Mouse (Mus musculus): Measurements from ENCODE around the gene Apobec3.

Gene Apobec3

DNA sequence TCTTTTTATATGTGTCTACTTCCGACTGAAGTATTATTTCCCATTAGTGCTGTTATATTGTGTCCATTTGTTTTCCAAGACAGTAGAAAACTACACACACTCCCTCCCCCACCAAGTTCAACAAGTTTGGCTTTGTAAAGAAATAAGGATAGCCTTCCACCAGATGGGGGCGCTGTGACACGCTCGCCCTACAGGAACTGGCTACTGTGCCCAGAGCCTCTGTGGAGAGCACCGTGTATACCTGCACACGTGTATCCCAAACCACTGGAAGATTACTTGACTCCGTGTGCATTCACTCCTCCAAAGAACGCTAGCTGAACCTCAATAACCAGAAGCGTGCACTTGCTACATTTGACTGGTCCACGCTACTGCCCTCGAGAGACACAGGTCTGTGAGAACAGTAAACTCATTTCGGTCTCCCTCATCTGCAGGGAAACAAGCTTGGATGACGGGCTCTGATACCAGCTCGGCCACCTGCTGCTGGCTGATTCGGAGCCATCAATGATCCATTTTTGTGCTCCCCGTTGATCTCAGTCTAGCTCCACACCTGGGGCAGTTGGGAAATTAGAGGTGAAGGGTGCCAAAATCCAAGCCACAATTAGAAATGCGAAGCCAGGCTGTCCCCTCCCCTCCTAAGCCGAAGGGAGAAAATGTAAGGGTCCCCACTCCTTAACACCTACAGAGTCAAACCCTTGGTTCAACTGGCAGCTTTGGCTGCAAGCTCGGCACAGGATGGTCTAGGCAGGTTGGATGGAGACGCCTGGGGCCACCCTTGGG, at the start of gene Apobec3:
Apobec3 (plus strand) TSS at position 224 of the 777 bp plus-strand sequence.
- DNase-seq (ENCODE audit: low spot score) = peak; percentile 90

DNA sequence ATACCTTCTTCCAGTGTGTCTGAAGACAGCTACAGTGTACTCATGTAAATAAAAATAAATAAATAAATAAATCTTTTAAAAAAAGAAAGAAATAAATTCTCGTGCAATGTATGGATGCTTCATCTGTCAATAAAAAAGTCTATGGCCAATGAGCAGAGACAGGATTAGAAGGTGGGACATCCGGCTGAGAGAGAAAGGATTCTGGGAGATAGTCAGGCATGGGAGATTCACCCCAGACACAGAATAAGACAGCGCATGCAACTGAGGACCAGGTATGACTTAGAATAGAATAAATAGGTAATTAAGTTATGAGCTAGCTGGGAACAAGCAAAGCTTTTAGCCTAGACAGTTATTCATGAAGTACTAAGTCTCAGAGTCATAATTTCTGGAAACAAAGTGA, 48.5 kb upstream of the Apobec3 start:
- no peak for DNase-seq (ENCODE audit: low spot score)

DNA sequence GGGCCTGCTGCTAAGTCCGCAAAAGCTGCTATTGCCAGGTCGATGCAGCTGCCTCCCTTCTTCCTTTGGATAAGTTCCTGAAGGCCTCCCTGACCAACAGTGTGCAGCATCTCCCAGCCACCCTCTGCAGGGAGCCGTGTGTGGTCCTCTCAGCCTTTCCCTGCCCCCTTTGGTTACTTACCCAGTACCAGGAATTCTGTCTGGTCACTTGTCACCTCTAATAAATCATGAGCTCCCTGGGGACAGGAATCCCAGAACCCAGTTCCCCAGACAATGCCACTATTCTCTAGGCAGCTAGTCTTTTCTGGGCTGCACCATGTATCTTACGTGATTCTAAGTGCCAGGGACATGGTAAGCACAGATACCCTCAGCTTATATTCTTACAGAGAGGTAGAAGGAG, 45.5 kb upstream of the Apobec3 start:
- no peak for DNase-seq (ENCODE audit: low spot score)

DNA sequence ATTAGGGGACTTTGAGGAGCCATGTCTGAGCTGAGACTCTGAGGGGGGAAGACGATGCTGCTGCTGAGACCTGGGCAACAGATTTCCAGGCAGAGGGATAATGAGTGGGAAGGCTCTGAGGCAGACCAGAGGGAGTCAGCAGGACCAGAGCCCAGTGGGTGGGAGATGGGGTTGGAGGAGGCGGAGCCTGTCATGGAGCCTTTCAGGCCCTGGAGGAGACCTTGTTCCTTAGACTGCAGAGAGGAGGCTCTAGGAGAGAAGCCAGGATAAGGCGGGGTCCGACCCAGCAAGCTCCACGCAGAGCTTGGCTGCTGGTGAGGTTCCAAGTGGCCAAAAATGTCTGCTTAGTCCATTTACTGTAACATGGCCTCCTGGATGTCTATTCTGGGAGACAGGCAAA, 44.4 kb upstream of the Apobec3 start:
- DNase-seq (ENCODE audit: low spot score) = peak; percentile 78

DNA sequence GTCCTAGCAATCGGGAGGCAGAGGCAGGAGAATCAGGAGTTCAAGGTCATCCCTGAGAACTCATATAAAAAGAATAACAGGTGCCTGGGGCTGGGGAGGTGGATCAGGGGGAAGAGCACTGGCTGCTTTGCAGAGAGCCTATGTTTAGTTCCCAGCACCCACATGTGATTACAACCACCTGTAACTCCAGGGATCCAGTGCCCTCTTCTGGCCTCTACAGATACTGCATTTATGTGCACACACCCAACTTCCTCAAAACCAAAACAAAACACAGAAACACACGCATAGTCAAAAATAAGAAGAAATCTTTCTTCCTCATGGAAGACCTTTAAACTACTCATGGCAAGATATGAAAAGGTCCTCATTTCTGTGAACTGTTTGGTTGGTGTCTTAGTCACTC, 41.3 kb upstream of the Apobec3 start:
- DNase-seq (ENCODE audit: low spot score) = no peak

DNA sequence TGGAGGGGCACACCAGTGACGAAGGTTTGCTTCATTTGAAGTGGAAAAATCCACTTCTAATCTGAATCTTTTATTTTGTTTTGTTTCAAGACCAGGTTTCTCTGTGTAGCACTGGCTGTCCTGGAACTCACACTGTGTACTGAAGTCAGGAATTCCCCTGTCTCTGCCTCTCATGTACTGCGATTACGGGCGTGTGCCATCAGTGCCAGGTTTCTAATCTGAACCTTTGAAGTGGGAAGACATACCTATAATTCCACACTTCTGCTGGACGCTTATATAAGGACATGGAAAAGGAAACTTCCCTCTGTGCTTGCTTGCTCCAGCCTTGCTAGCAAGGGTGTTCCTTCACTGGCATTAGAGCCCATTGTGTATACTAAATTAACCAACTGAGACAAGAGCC, 32.5 kb upstream of the Apobec3 start:
- no peak for DNase-seq (ENCODE audit: low spot score)

DNA sequence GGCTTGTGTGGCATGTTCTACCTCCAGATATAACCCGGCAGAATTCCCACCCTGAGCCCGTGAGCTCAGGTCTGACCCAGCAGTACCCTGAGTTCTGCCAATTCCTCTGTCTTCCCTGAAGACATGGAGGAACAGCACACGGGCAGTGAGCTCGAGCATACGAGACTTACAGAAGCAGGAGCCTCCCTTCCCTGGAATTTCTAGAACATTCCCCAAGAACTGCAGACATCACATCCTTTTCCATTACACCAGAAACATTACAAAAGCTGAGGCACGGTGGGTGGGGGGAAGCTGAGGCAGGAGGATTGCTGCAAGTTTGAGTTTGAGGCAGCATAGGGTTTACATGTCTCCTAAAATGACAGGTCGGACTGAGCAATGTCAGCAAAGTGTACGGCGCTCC, 31.6 kb upstream of the Apobec3 start:
- no peak for DNase-seq (ENCODE audit: low spot score)

DNA sequence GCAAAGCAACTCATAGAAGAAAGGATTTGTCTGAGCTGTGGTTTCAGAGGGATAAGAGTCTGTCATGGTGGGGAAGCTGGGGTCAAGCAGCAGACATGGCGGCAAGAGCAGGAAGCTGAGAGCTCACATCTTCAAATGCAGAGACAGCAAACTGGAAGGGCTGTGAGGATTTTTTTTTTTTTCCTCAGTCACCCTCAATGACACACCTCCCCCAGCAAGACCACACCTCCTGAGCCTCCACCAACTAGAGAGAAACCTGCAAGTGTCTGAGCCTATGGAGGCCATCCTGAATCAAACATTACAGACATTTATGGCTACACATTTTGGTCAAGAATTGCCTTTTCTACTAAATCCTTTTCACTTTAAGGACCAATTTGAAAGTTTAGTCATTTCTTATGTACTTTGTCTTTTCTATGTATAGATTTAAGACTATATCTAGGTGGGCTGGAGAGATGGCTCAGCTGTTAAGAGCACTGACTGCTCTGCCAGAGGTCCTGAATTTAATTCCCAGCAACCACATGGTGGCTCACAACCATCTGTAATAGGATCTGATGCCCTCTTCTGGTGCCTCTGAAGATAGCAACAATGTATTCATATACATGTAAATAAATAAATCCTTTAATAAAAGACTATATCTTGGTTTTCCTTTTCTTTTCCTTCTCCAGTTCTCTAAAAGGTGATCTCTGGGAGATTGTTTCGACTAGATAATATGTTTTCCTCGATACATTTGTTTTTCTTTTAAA, 24.0 kb upstream of the Apobec3 start:
- DNase-seq (ENCODE audit: low spot score) = no peak

DNA sequence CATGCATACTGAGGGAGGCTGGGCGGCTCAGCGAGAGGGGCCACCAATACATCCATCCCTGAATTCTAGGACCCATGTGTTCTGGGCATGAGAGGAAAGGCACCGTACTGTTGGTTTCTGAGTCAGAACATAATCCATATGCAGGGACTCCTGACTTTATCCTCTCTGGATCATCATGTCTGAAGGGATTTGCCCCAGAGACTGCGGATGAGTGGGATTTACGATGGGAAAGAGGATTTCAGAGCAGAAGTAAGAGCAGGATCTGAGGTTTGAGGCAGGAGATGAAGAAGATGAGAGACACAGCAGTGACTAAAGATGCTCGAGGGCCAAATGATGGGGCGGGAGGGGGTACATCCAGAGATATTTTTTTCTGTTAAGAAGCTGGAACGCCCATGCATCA, 17.9 kb upstream of the Apobec3 start:
- DNase-seq (ENCODE audit: low spot score) = no peak

DNA sequence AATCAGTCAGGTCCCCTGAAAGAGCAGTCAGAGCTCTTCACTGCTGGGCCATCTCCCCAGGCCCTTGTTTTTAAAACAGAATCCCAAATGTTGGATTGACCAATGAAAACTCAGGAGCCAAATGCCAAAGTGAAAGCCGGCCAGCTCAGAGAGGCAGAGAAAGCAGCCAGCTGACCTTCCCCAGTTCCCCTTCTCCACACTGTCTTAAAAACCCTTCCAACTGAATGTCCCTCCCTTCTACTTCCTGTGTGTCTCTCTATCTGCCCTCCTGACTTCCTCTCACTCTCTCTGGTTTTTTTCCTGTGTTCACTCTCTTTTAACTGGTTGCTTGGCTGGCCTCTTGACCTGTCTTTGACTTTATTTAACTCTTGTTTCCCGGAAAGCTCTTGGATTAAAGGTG, 17.5 kb upstream of the Apobec3 start:
- DNase-seq (ENCODE audit: low spot score) = no peak

DNA sequence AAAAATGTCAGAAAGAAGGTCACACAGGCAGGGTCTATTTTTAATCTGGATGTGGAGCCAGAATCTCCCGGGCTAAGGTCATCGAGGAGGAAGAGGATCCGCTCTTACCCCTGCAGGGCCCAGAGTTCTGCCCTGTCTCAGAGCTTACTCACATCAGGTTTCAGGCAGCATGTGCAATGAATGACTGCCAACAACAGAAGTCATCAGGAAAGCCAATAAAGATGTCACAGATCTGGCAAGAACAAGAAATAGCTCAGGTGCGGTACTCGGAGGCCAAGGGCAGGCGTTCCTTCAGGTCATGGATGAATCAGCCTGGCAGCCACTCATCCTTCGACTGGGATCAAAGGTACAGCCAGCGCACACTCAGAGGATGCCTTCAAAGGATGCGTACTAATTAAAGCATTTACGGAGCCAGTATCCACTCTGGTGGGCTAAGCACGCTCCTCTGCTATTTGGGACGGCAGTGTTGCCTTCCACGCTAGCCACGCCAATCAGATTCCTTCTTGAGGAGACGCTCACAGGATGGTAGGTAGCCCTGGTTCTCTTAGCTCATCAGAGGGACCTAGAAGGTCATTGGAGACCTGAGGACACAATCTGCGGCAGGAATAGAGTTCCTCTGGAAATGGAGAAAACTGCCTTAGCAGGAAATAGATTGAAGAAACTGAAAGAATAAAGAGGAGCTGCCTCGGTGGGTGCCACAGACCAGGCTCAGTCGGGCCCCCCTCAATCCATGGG, 16.0 kb upstream of the Apobec3 start:
- no peak for DNase-seq (ENCODE audit: low spot score)

DNA sequence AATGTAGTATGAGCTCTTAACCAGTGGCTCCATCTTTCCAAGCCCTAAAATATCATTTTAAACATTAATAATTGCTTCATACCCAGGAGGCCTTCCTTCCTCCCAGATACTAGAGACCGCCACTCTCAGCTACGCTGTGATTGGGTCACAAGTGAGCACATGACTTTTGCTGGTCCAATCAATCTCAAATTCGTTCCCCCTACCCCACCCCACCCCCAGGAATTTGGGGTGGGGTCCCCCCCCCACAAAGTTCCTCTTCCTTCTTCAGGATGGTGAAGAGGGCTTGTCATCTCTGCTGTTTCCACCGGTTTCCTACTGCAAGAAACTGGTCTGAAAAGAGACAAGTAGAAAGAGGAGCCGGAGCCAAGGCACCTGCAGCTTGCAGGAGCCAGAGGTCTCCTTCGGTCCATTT, 12.7 kb upstream of the Apobec3 start:
- DNase-seq (ENCODE audit: low spot score) = peak; percentile 62

DNA sequence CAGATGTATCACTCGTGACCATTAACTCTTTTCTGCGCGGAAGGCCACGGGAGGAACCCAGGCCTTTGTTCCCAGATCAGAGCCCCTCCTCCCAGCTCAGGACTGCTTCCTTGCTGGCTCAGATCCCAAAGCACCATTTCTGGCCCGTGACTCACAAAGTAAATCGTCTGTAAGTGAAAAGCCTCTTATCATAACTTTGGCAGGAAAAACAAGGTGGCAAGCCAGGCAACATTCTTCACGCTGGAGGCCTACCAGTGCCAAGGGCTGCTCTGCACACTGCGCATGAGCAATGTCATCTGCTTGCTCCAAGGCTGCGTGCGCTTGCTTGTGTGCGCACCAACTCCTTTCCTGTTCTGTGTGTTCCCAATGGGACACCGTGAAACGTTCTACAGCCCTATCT, 12.1 kb upstream of the Apobec3 start:
- peak; percentile 85 for DNase-seq (ENCODE audit: low spot score)

DNA sequence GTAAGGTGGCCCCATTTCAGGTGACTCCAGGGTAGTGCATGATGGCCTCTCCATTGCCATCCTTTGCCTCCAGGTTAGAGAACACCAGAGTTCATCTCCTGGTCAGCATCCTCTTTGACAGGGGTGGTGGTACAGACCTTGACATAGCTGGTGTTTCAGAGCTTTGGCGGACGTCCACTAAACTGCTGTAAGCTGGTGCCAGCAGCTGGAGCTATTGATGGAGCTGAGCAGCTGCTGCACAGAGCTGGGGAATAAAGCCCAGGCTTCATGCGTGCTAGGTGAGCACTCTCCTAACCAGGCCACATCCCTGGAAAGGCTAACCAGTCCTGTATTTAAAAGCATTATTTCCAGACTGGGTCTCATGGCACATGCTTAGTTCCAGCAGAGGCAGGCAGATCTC, 11.0 kb upstream of the Apobec3 start:
- no peak for DNase-seq (ENCODE audit: low spot score)

DNA sequence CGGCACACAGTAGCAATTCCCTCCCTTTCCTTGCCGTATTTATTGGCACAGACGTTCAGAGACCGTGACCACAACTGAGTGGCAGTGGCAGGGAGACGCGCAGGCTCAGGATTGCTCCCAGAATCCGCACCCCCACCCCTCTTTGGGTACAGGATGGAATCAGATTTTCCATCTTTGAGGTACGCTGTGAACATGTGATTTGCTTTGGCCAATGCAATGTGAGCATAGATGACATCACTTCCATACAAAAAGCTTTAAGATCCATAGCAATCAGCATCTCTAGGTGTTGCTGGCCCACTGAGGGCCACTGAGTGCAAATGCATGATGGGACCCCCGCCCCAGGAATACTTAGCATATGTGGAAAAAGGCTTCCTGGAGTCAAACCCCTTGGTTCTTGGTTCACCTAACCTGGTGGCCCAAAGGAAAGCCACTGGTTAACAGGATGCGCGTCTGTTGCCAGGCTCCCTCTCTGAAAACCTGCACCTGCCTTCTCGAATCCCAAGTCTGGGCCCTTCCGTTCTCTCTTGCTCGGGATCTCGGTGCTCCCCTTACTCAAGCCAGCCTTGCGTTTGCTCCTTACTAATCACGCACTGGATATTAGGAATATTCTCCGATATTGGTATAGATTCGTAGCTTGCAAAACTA, 8.7 kb upstream of the Apobec3 start:
- DNase-seq (ENCODE audit: low spot score) = no peak

DNA sequence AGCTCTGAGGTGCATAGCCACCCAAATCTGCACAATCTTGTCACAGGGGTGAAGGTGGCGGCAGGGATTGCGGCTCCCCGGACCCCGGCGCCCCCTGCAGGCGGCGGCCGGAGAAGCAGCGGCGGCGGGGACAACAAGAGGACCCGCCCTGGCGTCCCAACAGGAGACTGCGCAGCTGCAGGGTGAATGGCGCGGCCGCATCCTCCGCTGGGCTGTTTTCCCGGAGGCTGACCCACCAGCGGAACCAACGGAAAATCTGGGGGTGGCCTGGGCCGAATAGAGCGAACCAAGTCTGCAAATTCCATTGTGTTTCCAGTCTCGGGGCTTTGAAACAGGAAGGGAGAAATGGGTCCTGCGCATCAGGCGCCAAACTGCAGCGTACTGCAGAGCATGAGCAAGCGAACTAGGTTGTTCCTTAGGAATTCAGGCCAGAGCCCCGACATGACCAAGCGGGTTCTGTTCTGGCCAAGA, 8.1 kb upstream of the Apobec3 start:
- DNase-seq (ENCODE audit: low spot score) = peak; percentile 96

DNA sequence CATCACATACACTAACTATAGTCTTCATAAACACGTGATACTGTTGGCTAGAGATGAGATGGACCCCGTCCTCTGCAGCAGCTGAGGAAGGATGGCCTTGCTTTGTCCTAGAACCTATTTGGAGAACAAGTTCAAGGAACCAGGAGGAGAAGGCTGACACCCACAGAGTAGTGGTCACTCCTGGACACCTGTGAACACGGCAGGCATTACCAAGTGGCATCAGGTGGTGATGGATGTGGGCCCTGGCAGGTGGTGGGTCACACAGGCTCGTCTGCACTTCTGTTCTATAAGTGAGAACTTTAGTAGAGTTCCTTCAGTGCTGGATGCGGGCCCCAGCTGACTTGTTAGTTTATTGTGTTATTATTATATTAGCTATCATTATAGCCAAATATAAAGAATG, 6.6 kb upstream of the Apobec3 start:
- DNase-seq (ENCODE audit: low spot score) = no peak

DNA sequence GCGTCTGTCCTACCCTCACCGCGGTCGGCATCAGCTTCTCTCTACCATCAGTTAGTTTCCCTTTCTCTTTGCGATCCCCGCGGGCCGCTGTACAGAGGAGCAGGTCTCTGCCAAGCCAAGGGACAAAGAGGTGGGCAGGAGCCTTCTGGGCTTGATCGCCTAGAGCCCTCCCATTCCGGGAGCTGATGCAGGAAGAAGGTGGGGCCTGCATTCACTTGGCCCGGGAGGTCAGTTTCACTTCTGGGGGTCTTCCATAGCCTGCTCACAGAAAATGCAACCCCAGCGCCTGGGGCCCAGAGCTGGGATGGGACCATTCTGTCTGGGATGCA, 718 bp downstream of the Apobec3 start:
- DNase-seq (ENCODE audit: low spot score) = peak; percentile 68

DNA sequence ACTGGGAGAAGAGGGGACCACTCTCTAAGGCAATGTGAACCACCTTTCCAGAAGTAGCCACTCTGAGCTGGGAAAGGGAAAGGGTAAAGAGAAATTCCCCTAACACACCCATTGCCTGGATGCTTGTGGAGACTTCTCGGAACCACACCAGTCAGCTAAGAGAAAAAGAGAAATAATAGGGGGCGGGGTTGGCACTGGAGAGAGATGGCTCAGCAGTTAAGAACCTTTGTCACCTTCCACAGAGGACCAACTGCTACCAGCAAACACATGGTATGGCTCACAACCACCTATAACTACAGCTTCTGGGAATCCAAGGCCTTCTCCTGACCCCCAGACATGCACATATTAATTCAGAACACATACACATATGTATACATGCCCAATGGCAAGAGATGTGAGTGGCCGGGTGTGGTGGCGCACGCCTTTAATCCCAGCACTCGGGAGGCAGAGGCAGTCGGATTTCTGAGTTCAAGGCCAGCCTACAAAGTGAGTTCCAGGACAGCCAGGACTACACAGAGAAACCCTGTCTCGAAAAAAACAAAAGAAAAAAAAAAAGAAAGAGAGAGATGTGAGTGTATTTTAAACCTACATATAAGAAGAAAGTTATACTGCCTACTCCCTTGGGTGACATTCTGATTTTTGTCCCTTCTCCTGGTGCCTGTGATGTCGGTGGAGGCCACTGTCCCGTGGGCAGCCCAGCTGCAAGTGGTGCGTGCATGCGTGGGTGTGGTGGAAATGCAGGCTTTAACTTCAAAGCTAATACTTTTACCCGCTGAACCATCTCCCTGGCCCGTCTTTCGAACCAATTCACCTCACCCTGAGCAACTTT, 1.8 kb downstream of the Apobec3 start:
- no peak for DNase-seq (ENCODE audit: low spot score)

DNA sequence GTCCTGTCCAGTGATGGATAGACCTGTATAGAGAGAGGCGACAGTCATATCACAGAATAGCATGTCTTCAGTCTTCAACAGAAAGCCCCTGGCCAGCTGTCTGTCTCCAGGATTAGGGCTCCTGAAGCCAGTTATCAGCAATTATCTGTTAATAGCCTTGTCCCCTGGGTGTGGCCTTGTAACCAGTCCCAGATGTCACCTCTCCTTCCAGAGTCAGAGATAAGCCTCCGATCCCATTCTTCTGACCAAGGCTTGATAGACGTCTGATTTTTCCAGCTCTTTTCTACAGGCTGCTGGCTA, 2.3 kb downstream of the Apobec3 start:
- no peak for DNase-seq (ENCODE audit: low spot score)

DNA sequence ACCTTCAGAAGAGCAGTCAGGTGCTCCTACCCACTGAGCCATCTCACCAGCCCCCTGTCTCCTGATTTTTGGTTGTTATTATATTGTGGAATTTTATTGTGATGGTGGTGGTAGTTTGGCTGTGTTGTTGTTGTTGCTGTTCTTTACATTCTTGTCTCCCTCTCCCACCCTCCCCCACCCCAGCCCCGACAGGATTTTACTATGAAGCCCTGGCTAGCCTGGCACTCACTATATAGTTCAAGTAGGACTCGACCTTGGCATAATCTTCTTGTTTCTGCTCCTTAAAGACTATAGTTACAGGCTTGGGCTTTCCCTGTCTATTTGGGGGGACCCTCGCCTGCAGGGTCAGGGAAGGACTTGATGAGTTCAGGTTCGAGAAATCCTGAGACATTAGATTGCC, 2.9 kb downstream of the Apobec3 start:
- DNase-seq (ENCODE audit: low spot score) = no peak

Data from testis, postnatal 10 days (tissue).